Mouse (Mus musculus) CH12.LX (cell line): ENCODE data around the gene Fgfr2. TPM values are rescaled to one million over a fixed set of nuclear protein-coding genes. Genes with fewer than 3 reads are reported as not detected.
A peak's percentile ranks its signal among the peaks of the same experiment; 100 is the strongest.

ENCODE experiments used
- DNase-seq: peaks from one replicate; pipeline ENCODE4 v3.0.0-alpha.2; 2013; ENCODE audit errors: extremely low read depth
- H3K27ac ChIP-seq: 2 replicates; pipeline ENCODE4 v1.5.1; 2012; ENCODE audit warnings: low read depth, mild to moderate bottlenecking, control low read depth, moderate library complexity; ENCODE audit not compliant: insufficient read depth
- H3K27me3 ChIP-seq: replicated peaks from 2 replicates; pipeline ENCODE3; 2012; ENCODE audit warnings: inconsistent platforms
- H3K36me3 ChIP-seq, 2 experiments: replicated peaks in 1 of 2; 2 replicates each; pipeline versions ENCODE3 to v1.6.1; 2012; ENCODE audit warnings: inconsistent platforms in 1 of 2, low read length in 1 of 2, mild to moderate bottlenecking in 1 of 2, mixed read lengths in 1 of 2, moderate library complexity in 1 of 2; ENCODE audit not compliant: control insufficient read depth in 1 of 2, insufficient read depth in 1 of 2
- H3K4me1 ChIP-seq, 2 experiments: 2 replicates each; pipeline ENCODE4 v1.6.1; 2012; ENCODE audit warnings: inconsistent platforms in 1 of 2, moderate library complexity in 1 of 2; ENCODE audit not compliant: insufficient read depth in 2 of 2, control insufficient read depth in 1 of 2
- H3K4me2 ChIP-seq: 2 replicates; pipeline ENCODE4 v1.6.1; 2012; ENCODE audit warnings: low read depth, mild to moderate bottlenecking, control low read depth; ENCODE audit not compliant: poor library complexity, insufficient read depth, severe bottlenecking
- H3K4me3 ChIP-seq, 3 experiments: fragments of 150-350 bp in 1 of 3; sonication (generic) in 1 of 3; replicated peaks in 1 of 3; 2 replicates each; pipeline versions ENCODE3 to v1.5.1; 2011 to 2012; ENCODE audit warnings: low read depth in 2 of 3, low read length in 2 of 3, mild to moderate bottlenecking in 2 of 3, moderate library complexity in 2 of 3, control low read depth in 1 of 3, improper control_type of control experiment in 1 of 3, inconsistent platforms in 1 of 3, mixed read lengths in 1 of 3; ENCODE audit not compliant: poor library complexity in 1 of 3
- H3K79me2 ChIP-seq: replicated peaks from 2 replicates; pipeline ENCODE4 v1.6.1; 2012; ENCODE audit warnings: mild to moderate bottlenecking, moderate library complexity; ENCODE audit not compliant: control insufficient read depth, poor library complexity, insufficient read depth, severe bottlenecking; ENCODE audit errors: extremely low read depth
- H3K9ac ChIP-seq: 2 replicates; pipeline ENCODE4 v1.6.1; 2012; ENCODE audit warnings: low read depth, mild to moderate bottlenecking, control low read depth, moderate library complexity; ENCODE audit not compliant: insufficient read depth
- H3K9me3 ChIP-seq: replicated peaks from 2 replicates; pipeline ENCODE3; 2012; ENCODE audit warnings: low read length, inconsistent platforms, mixed read lengths
- BHLHE40 ChIP-seq: IDR thresholded peaks from 2 replicates; pipeline ENCODE4 v1.6.1; 2011; ENCODE audit warnings: mild to moderate bottlenecking, low read depth, low read length, improper control_type of control experiment
- CHD1 ChIP-seq: IDR thresholded peaks from 2 replicates; pipeline ENCODE4 v1.6.1; 2012; ENCODE audit warnings: low read depth, low read length, improper control_type of control experiment, inconsistent platforms
- CHD2 ChIP-seq: IDR thresholded peaks from 2 replicates; pipeline ENCODE4 v1.6.1; 2011; ENCODE audit warnings: low read length, improper control_type of control experiment
- CTCF ChIP-seq, 2 experiments: IDR thresholded peaks in 1 of 2; conservative IDR thresholded peaks in 1 of 2; 2 replicates each; pipeline ENCODE4 v1.5.1; 2011 to 2012; ENCODE audit warnings: low read depth in 2 of 2, low read length in 2 of 2, improper control_type of control experiment in 1 of 2, inconsistent platforms in 1 of 2, mild to moderate bottlenecking in 1 of 2, moderate library complexity in 1 of 2
- E2F4 ChIP-seq: IDR thresholded peaks from 2 replicates; pipeline ENCODE4 v1.6.1; 2011; ENCODE audit warnings: low read depth, low read length, improper control_type of control experiment; ENCODE audit not compliant: insufficient replicate concordance
- ELF1 ChIP-seq: IDR thresholded peaks from 2 replicates; pipeline ENCODE4 v1.6.1; 2014; ENCODE audit warnings: low read depth, mild to moderate bottlenecking, inconsistent platforms, low read length, improper control_type of control experiment
- EP300 ChIP-seq: IDR thresholded peaks from 2 replicates; pipeline ENCODE4 v1.6.1; 2011; ENCODE audit warnings: low read length, improper control_type of control experiment
- ETS1 ChIP-seq: conservative IDR thresholded peaks from 2 replicates; pipeline ENCODE4 v1.6.1; 2012; ENCODE audit warnings: low read depth, mild to moderate bottlenecking, inconsistent platforms, low read length, improper control_type of control experiment, moderate library complexity
- GABPA ChIP-seq: IDR thresholded peaks from 2 replicates; pipeline ENCODE4 v1.6.1; 2012; ENCODE audit warnings: low read depth, low read length, improper control_type of control experiment, inconsistent platforms; ENCODE audit not compliant: insufficient replicate concordance
- HCFC1 ChIP-seq: IDR thresholded peaks from 2 replicates; pipeline ENCODE4 v1.6.1; 2012; ENCODE audit warnings: low read depth, mild to moderate bottlenecking, inconsistent platforms, low read length, improper control_type of control experiment
- IRF4 ChIP-seq: IDR thresholded peaks from 2 replicates; pipeline ENCODE4 v1.6.1; 2014; ENCODE audit warnings: low read depth, mild to moderate bottlenecking, inconsistent platforms, low read length, improper control_type of control experiment
- JUN ChIP-seq: IDR thresholded peaks from 2 replicates; pipeline ENCODE4 v1.6.1; 2011; ENCODE audit warnings: low read depth, mild to moderate bottlenecking, low read length, improper control_type of control experiment, moderate library complexity; ENCODE audit not compliant: insufficient read depth
- JUND ChIP-seq: conservative IDR thresholded peaks from 2 replicates; pipeline ENCODE4 v1.6.1; 2011; ENCODE audit warnings: low read depth, low read length, improper control_type of control experiment
- KAT2A ChIP-seq: IDR thresholded peaks from 2 replicates; pipeline ENCODE4 v1.6.1; 2012; ENCODE audit warnings: low read length, improper control_type of control experiment, inconsistent platforms; ENCODE audit not compliant: insufficient replicate concordance
- MAFK ChIP-seq: IDR thresholded peaks from 2 replicates; pipeline ENCODE4 v1.6.1; 2011; ENCODE audit warnings: low read length, improper control_type of control experiment; ENCODE audit not compliant: insufficient replicate concordance
- MAX ChIP-seq: IDR thresholded peaks from 2 replicates; pipeline ENCODE4 v1.6.1; 2011; ENCODE audit warnings: low read length, improper control_type of control experiment
- MAZ ChIP-seq: IDR thresholded peaks from 2 replicates; pipeline ENCODE4 v1.6.1; 2012; ENCODE audit warnings: low read depth, mild to moderate bottlenecking, inconsistent platforms, low read length, improper control_type of control experiment, moderate library complexity
- MEF2A ChIP-seq: IDR thresholded peaks from 2 replicates; pipeline ENCODE4 v1.6.1; 2014; ENCODE audit warnings: low read depth, mild to moderate bottlenecking, inconsistent platforms, low read length, improper control_type of control experiment, borderline replicate concordance
- MXI1 ChIP-seq: IDR thresholded peaks from 2 replicates; pipeline ENCODE4 v1.6.1; 2011; ENCODE audit warnings: mild to moderate bottlenecking, low read depth, low read length, improper control_type of control experiment
- MYC ChIP-seq: IDR thresholded peaks from 2 replicates; pipeline ENCODE4 v1.6.1; 2011; ENCODE audit warnings: low read depth, mild to moderate bottlenecking, improper control_type of control experiment, low read length
- NELFE ChIP-seq: IDR thresholded peaks from 2 replicates; pipeline ENCODE4 v1.6.1; 2011; ENCODE audit warnings: low read depth, low read length, improper control_type of control experiment
- NRF1 ChIP-seq: IDR thresholded peaks from 2 replicates; pipeline ENCODE4 v1.6.1; 2014; ENCODE audit warnings: low read depth, mild to moderate bottlenecking, inconsistent platforms, low read length, improper control_type of control experiment, moderate library complexity
- PAX5 ChIP-seq: IDR thresholded peaks from 2 replicates; pipeline ENCODE4 v1.6.1; 2012; ENCODE audit warnings: low read length, inconsistent platforms, mixed read lengths
- POLR2A ChIP-seq: IDR thresholded peaks from 2 replicates; pipeline ENCODE4 v1.6.1; 2011; ENCODE audit warnings: low read depth, mild to moderate bottlenecking, improper control_type of control experiment, low read length
- POLR2AphosphoS2 ChIP-seq: IDR thresholded peaks from 2 replicates; pipeline ENCODE4 v1.6.1; 2011; ENCODE audit warnings: low read depth, low read length, improper control_type of control experiment
- RAD21 ChIP-seq: IDR thresholded peaks from 2 replicates; pipeline ENCODE4 v1.6.1; 2011; ENCODE audit warnings: low read depth, mild to moderate bottlenecking, low read length, improper control_type of control experiment, moderate library complexity
- RCOR1 ChIP-seq: conservative IDR thresholded peaks from 2 replicates; pipeline ENCODE4 v1.6.1; 2012; ENCODE audit warnings: low read depth, mild to moderate bottlenecking, inconsistent platforms, low read length, improper control_type of control experiment
- SIN3A ChIP-seq: IDR thresholded peaks from 2 replicates; pipeline ENCODE4 v1.6.1; 2012; ENCODE audit warnings: low read length, improper control_type of control experiment, inconsistent platforms
- SMC3 ChIP-seq: IDR thresholded peaks from 2 replicates; pipeline ENCODE4 v1.6.1; 2011; ENCODE audit warnings: low read depth, low read length, improper control_type of control experiment
- TBP ChIP-seq: conservative IDR thresholded peaks from 2 replicates; pipeline ENCODE4 v1.6.1; 2011; ENCODE audit warnings: low read depth, low read length, improper control_type of control experiment
- TCF12 ChIP-seq: IDR thresholded peaks from 2 replicates; pipeline ENCODE4 v1.6.1; 2014; ENCODE audit warnings: low read depth, mild to moderate bottlenecking, inconsistent platforms, low read length, improper control_type of control experiment
- UBTF ChIP-seq: IDR thresholded peaks from 2 replicates; pipeline ENCODE4 v1.6.1; 2012; ENCODE audit warnings: low read depth, mild to moderate bottlenecking, inconsistent platforms, low read length, improper control_type of control experiment, moderate library complexity
- USF1 ChIP-seq: IDR thresholded peaks from 2 replicates; pipeline ENCODE4 v1.6.1; 2014; ENCODE audit warnings: low read depth, mild to moderate bottlenecking, inconsistent platforms, low read length, improper control_type of control experiment
- USF2 ChIP-seq: conservative IDR thresholded peaks from 2 replicates; pipeline ENCODE4 v1.6.1; 2011; ENCODE audit warnings: low read depth, low read length, improper control_type of control experiment
- ZC3H11A ChIP-seq: IDR thresholded peaks from 2 replicates; pipeline ENCODE4 v1.6.1; 2012; ENCODE audit warnings: low read depth, mild to moderate bottlenecking, inconsistent platforms, low read length, improper control_type of control experiment
- ZKSCAN1 ChIP-seq: IDR thresholded peaks from 2 replicates; pipeline ENCODE4 v1.6.1; 2012; ENCODE audit warnings: low read depth, inconsistent platforms, low read length, improper control_type of control experiment, borderline replicate concordance
- ZMIZ1 ChIP-seq: IDR thresholded peaks from 2 replicates; pipeline ENCODE4 v1.6.1; 2012; ENCODE audit warnings: low read depth, mild to moderate bottlenecking, inconsistent platforms, low read length, improper control_type of control experiment
- ZNF384 ChIP-seq: IDR thresholded peaks from 2 replicates; pipeline ENCODE4 v1.6.1; 2012; ENCODE audit warnings: low read depth, low read length, improper control_type of control experiment, inconsistent platforms
- dilution Hi-C: fragments of 300-500 bp; cut with MboI; formaldehyde crosslinking; loops from 2 replicates; pipeline ENCODE4 v1.14.3; 2020; ENCODE audit warnings: low sequenced_read_pairs; ENCODE audit not compliant: extremely low pct_unique_long_range_greater_than_20kb, extremely low pct_ligation_motif_present
- in situ Hi-C: fragments of 300-500 bp; cut with MboI; formaldehyde crosslinking; loops from 3 replicates; pipeline ENCODE4 v1.14.3; 2019; ENCODE audit warnings: low sequenced_read_pairs, low pct_ligation_motif_present, low pct_unique_long_range_greater_than_20kb, mixed read lengths
- polyA plus RNA-seq: library from polyadenylated mRNA; unstranded; fragments of >175 nt; gene quantifications from 2 replicates; pipeline ENCODE4 v1.2.1, GENCODE M21; 2012; ENCODE audit warnings: low read depth; ENCODE audit not compliant: insufficient read length
- total RNA-seq, 2 experiments: library from RNA; depleted of rRNA; stranded (reverse); fragments of 300-350 nt in 1 of 2; fragments of >200 nt in 1 of 2; gene quantifications; 2 replicates each; pipeline ENCODE4 v1.2.3; 2012 to 2014

Fgfr2 gene
- total and polyA plus RNA-seq, 3 experiments = not detected

DNA sequence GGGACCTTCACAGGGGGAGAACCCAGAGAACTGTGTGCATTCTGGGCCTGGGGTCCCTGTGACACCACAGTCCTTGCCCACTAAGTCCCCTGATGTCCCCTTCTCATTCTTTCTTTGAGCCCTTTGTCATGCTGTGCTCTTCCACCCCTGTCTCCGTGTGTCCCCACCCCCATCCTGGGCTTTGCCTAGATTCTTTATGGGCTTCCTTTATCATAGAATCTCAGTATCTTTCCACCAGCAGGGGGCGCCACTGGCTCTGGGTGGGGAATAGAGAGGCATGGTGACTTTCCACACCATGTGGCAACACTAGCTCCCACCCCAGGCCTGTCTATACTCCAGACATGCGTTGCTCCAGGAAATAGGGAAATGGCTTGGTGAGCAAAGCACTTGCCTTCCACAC, 466.6 kb downstream of the Fgfr2 start:
- DNase-seq = peak; percentile 92
- H3K36me3 ChIP-seq = peaks cover 0 to 2% of the 10 kb centered on the region in 2 experiments
- dilution Hi-C loops = no loop called here
- H3K27me3 ChIP-seq = no peaks in the 10 kb centered on the region
- peak overlapping the region in 1 of 3 experiments; percentile 41 for H3K4me3 ChIP-seq
- H3K79me2 ChIP-seq = no peaks in the 10 kb centered on the region
- H3K9me3 ChIP-seq = no peaks in the 10 kb centered on the region
- TF ChIP-seq USF1 (no peak), ZKSCAN1 (no peak), CHD2 (peak; percentile 72), SIN3A (no peak), UBTF (no peak), KAT2A (no peak), JUN (no peak), TBP (no peak), JUND (no peak), ZNF384 (no peak), E2F4 (no peak), MAFK (no peak), MYC (peak; percentile 95), ZC3H11A (peak; percentile 69), RCOR1 (0 out of 2 replicates have a peak, but pooled peaks have one; percentile 41), ZMIZ1 (no peak), TCF12 (0 out of 2 replicates have a peak, but pooled peaks have one; percentile 21), PAX5 (no peak), BHLHE40 (no peak), RAD21 (peak; percentile 80), CTCF (conservative IDR thresholded peaks at IDR 0.05 in 1 of 2, IDR thresholded peaks at IDR 0.05 in 1 of 2; ENCODE audit: low read depth in 2 of 2, low read length in 2 of 2) (peak; percentile 73 to 87), IRF4 (no peak), MAX (peak; percentile 91), MXI1 (peak; percentile 73), ETS1 (0 out of 2 replicates have a peak, but pooled peaks have one; percentile 17), NELFE (no peak), GABPA (no peak), SMC3 (peak; percentile 96), ELF1 (no peak; the same call in 1 of the 2 replicates), POLR2AphosphoS2 (no peak), MEF2A (peak; percentile 16; the same call in 1 of the 2 replicates), EP300 (no peak), NRF1 (no peak), MAZ (peak; percentile 68), HCFC1 (no peak; the same call in 1 of the 2 replicates), CHD1 (no peak), USF2 (no peak), POLR2A (no peak)
- TF ChIP-seq, all 38 proteins: peak for 13
- peak overlapping the region; percentile 76 for H3K4me2 ChIP-seq
- H3K9ac ChIP-seq = peak overlapping the region; percentile 66
- peak overlapping the region; percentile 41 for H3K27ac ChIP-seq
- peaks cover 14 to 59% of the 10 kb centered on the region in 2 experiments for H3K4me1 ChIP-seq
- in situ Hi-C loops = no loop called here
